Mouse (Mus musculus) limb, embryonic 13.5 days (tissue): ENCODE results near the gene Pla2g2d. TPM values are rescaled to one million over a fixed set of nuclear protein-coding genes. Genes with fewer than 3 reads are reported as not detected.

Experiments used
- ATAC-seq: fragments of 200-750 bp; cut with Nextera tagmentation; 2 replicates; pipeline ENCODE4 v1.8.0; 2017; ENCODE audit warnings: low read depth, moderate number of reproducible peaks, moderate TSS enrichment; ENCODE audit not compliant: low FRiP score
- H3K27ac ChIP-seq: fragments of 300-500 bp; sonication (generic); 2 replicates; pipeline ENCODE4 v1.5.1; 2015; ENCODE audit warnings: inconsistent platforms, mild to moderate bottlenecking, moderate library complexity
- H3K27me3 ChIP-seq: fragments of 300-500 bp; sonication (generic); 2 replicates; pipeline ENCODE4 v1.6.1; 2015; ENCODE audit warnings: mild to moderate bottlenecking, inconsistent platforms
- H3K36me3 ChIP-seq: fragments of 300-500 bp; sonication (generic); 2 replicates; pipeline ENCODE4 v1.6.1; 2015; ENCODE audit warnings: inconsistent platforms, mild to moderate bottlenecking, moderate library complexity
- H3K4me1 ChIP-seq: fragments of 300-500 bp; sonication (generic); 2 replicates; pipeline ENCODE4 v1.6.1; 2015; ENCODE audit warnings: inconsistent platforms
- H3K4me2 ChIP-seq: fragments of 300-500 bp; sonication (generic); replicated peaks from 2 replicates; pipeline ENCODE4 v1.6.1; 2015; ENCODE audit warnings: inconsistent platforms, mild to moderate bottlenecking, moderate library complexity
- H3K4me3 ChIP-seq: fragments of 300-500 bp; sonication (generic); 2 replicates; pipeline ENCODE4 v1.5.1; 2015; ENCODE audit warnings: moderate library complexity, mild to moderate bottlenecking, inconsistent platforms
- H3K9ac ChIP-seq: fragments of 300-500 bp; sonication (generic); 2 replicates; pipeline ENCODE4 v1.6.1; 2015; ENCODE audit warnings: mild to moderate bottlenecking, inconsistent platforms
- H3K9me3 ChIP-seq: fragments of 300-500 bp; sonication (generic); 2 replicates; pipeline ENCODE4 v1.6.1; 2016; ENCODE audit warnings: inconsistent platforms
- WGBS: fragments of 180-500 bp; shearing (Covaris S2); methylation state at CpG from one replicate; pipeline ENCODE4 v1.1.7; 2015; 5-methylcytosine and 5-hydroxymethylcytosine counted together
- polyA plus RNA-seq: library from polyadenylated mRNA; unstranded; fragments of >200 nt; fragmentation: Nextera tagmentation; extraction: Ambion mirVana; gene quantifications from 2 replicates; pipeline ENCODE4 v1.2.1, GENCODE M21; 2015

Pla2g2d gene
- 0.13 and 0.14 TPM in 2 replicates for polyA plus RNA-seq

GRCm38 (mm10) chr4:138775435-138775834, at the start of gene Pla2g2d:
Gene Pla2g2d, plus strand, starts transcription at chr4:138775735.
- H3K27me3 ChIP-seq: no peaks in the 10 kb centered on the region
- H3K36me3 ChIP-seq: no peaks in the 10 kb centered on the region
- H3K9me3 ChIP-seq: no peaks in the 10 kb centered on the region
- ATAC-seq: no peak
- no peak within 1 kb of the TSS for H3K27ac ChIP-seq
- H3K4me2 ChIP-seq: no peak within 1 kb of the TSS
- H3K9ac ChIP-seq: no peak within 1 kb of the TSS
- WGBS: 81% methylated on average over 6 of the region's 6 CpGs
- no peak within 1 kb of the TSS for H3K4me3 ChIP-seq
- H3K4me1 ChIP-seq: peaks cover 7% of the 10 kb centered on the region; the same call in 1 of the 2 replicates

- Histone ChIP-seq H3K36me3 (no peaks in the 10 kb centered on the region), H3K27me3 (no peaks in the 10 kb centered on the region), H3K9ac (peak overlapping the region; percentile 46), H3K4me1 (peaks cover 25% of the 10 kb centered on the region), H3K4me3 (no peak overlapping the region), H3K4me2 (peak overlapping the region; percentile 66; the same call in 1 of the 2 replicates), H3K9me3 (no peaks in the 10 kb centered on the region), H3K27ac (no peak overlapping the region)
- ATAC-seq: no peak
- 92% methylated on average over 5 of the region's 5 CpGs for WGBS
These were observed 49.8 kb upstream of the Pla2g2d start for GRCm38 (mm10) chr4:138725751-138726150.

GRCm38 (mm10) chr4:138729018-138729703, 46.4 kb upstream of the Pla2g2d start:
- no peaks in the 10 kb centered on the region for H3K36me3 ChIP-seq
- no peaks in the 10 kb centered on the region for H3K27me3 ChIP-seq
- no peaks in the 10 kb centered on the region; the same call in 1 of the 2 replicates for H3K9me3 ChIP-seq
- H3K9ac ChIP-seq: no peak overlapping the region
- no peak overlapping the region for H3K4me3 ChIP-seq
- H3K27ac ChIP-seq: no peak overlapping the region
- no peak for ATAC-seq
- 46% methylated on average over 9 of the region's 9 CpGs for WGBS
- no peak overlapping the region for H3K4me2 ChIP-seq
- peaks cover 16% of the 10 kb centered on the region for H3K4me1 ChIP-seq

GRCm38 (mm10) chr4:138734105-138734504, 41.4 kb upstream of the Pla2g2d start:
- no peak overlapping the region for H3K27ac ChIP-seq
- no peak overlapping the region for H3K9ac ChIP-seq
- no peak overlapping the region for H3K4me2 ChIP-seq
- no peaks in the 10 kb centered on the region for H3K36me3 ChIP-seq
- H3K4me3 ChIP-seq: no peak overlapping the region
- no peaks in the 10 kb centered on the region; the same call in 1 of the 2 replicates for H3K9me3 ChIP-seq
- peaks cover 16% of the 10 kb centered on the region for H3K4me1 ChIP-seq
- no peaks in the 10 kb centered on the region for H3K27me3 ChIP-seq
- WGBS: 51% methylated on average over 7 of the region's 7 CpGs
- no peak for ATAC-seq

GRCm38 (mm10) chr4:138734863-138735262, 40.7 kb upstream of the Pla2g2d start:
- Histone ChIP-seq H3K4me2 (no peak overlapping the region), H3K36me3 (no peaks in the 10 kb centered on the region), H3K4me1 (peaks cover 22% of the 10 kb centered on the region), H3K9ac (no peak overlapping the region), H3K27me3 (no peaks in the 10 kb centered on the region), H3K9me3 (no peaks in the 10 kb centered on the region; the same call in 1 of the 2 replicates), H3K27ac (no peak overlapping the region), H3K4me3 (no peak overlapping the region)
- no peak for ATAC-seq
- 91% methylated on average over 4 of the region's 4 CpGs for WGBS

GRCm38 (mm10) chr4:138737031-138737430, 38.5 kb upstream of the Pla2g2d start, which contains the start of gene Ubxn10:
Gene Ubxn10, minus strand, starts transcription at chr4:138737167.
- Histone ChIP-seq H3K4me1 (peaks cover 22% of the 10 kb centered on the region), H3K27me3 (no peaks in the 10 kb centered on the region), H3K9ac (no peak within 1 kb of the TSS), H3K4me2 (no peak within 1 kb of the TSS), H3K36me3 (no peaks in the 10 kb centered on the region), H3K9me3 (no peaks in the 10 kb centered on the region; the same call in 1 of the 2 replicates), H3K27ac (no peak within 1 kb of the TSS), H3K4me3 (no peak within 1 kb of the TSS)
- 71% methylated on average over 7 of the region's 7 CpGs for WGBS
- no peak for ATAC-seq

- Histone ChIP-seq H3K9ac (no peak overlapping the region), H3K27me3 (no peaks in the 10 kb centered on the region), H3K9me3 (no peaks in the 10 kb centered on the region), H3K36me3 (no peaks in the 10 kb centered on the region), H3K4me3 (no peak overlapping the region), H3K27ac (no peak overlapping the region), H3K4me1 (peaks cover 28% of the 10 kb centered on the region), H3K4me2 (no peak overlapping the region)
- no peak for ATAC-seq
- WGBS: 11% methylated on average over 7 of the region's 7 CpGs
These were observed 36.2 kb upstream of the Pla2g2d start for GRCm38 (mm10) chr4:138739136-138739851.

GRCm38 (mm10) chr4:138745884-138746283, 29.7 kb upstream of the Pla2g2d start:
- H3K4me3 ChIP-seq: no peak overlapping the region
- no peak overlapping the region for H3K9ac ChIP-seq
- H3K9me3 ChIP-seq: no peaks in the 10 kb centered on the region
- no peak overlapping the region for H3K4me2 ChIP-seq
- no peaks in the 10 kb centered on the region for H3K36me3 ChIP-seq
- 50% methylated on average over 4 of the region's 4 CpGs for WGBS
- peak; percentile 71 for ATAC-seq
- 0 out of 2 replicates have a peak, but pooled peaks cover 4% of the 10 kb centered on the region for H3K27me3 ChIP-seq
- peaks cover 13% of the 10 kb centered on the region for H3K4me1 ChIP-seq
- no peak overlapping the region for H3K27ac ChIP-seq

- 0 out of 2 replicates have a peak, but pooled peaks cover 4% of the 10 kb centered on the region for H3K27me3 ChIP-seq
- H3K27ac ChIP-seq: no peak overlapping the region
- H3K4me1 ChIP-seq: peaks cover 13% of the 10 kb centered on the region
- no peaks in the 10 kb centered on the region for H3K9me3 ChIP-seq
- no peak for ATAC-seq
- H3K36me3 ChIP-seq: no peaks in the 10 kb centered on the region
- no peak overlapping the region for H3K9ac ChIP-seq
- WGBS: 84% methylated on average over 9 of the region's 9 CpGs
- no peak overlapping the region for H3K4me2 ChIP-seq
- no peak overlapping the region for H3K4me3 ChIP-seq
These were observed 28.7 kb upstream of the Pla2g2d start for GRCm38 (mm10) chr4:138746866-138747265.

- Histone ChIP-seq H3K4me1 (peaks cover 13% of the 10 kb centered on the region), H3K27me3 (0 out of 2 replicates have a peak, but pooled peaks cover 4% of the 10 kb centered on the region), H3K27ac (no peak overlapping the region), H3K36me3 (no peaks in the 10 kb centered on the region), H3K9ac (no peak overlapping the region), H3K4me2 (no peak overlapping the region), H3K9me3 (no peaks in the 10 kb centered on the region), H3K4me3 (no peak overlapping the region)
- WGBS: 64% methylated on average over 10 of the region's 10 CpGs
- ATAC-seq: no peak
These were observed 27.7 kb upstream of the Pla2g2d start for GRCm38 (mm10) chr4:138747851-138748250.

GRCm38 (mm10) chr4:138748369-138749072, 27.0 kb upstream of the Pla2g2d start:
- no peak overlapping the region for H3K27ac ChIP-seq
- H3K9me3 ChIP-seq: no peaks in the 10 kb centered on the region
- no peaks in the 10 kb centered on the region for H3K36me3 ChIP-seq
- peaks cover 7% of the 10 kb centered on the region; the same call in 1 of the 2 replicates for H3K4me1 ChIP-seq
- H3K27me3 ChIP-seq: 0 out of 2 replicates have a peak, but pooled peaks cover 4% of the 10 kb centered on the region
- 55% methylated on average over 8 of the region's 8 CpGs for WGBS
- H3K4me3 ChIP-seq: no peak overlapping the region
- no peak for ATAC-seq
- no peak overlapping the region for H3K4me2 ChIP-seq
- H3K9ac ChIP-seq: no peak overlapping the region

- ATAC-seq: no peak
- H3K36me3 ChIP-seq: no peaks in the 10 kb centered on the region
- no peak overlapping the region for H3K9ac ChIP-seq
- no peaks in the 10 kb centered on the region for H3K9me3 ChIP-seq
- H3K4me1 ChIP-seq: peaks cover 9% of the 10 kb centered on the region
- H3K27me3 ChIP-seq: 0 out of 2 replicates have a peak, but pooled peaks cover 3% of the 10 kb centered on the region
- no peak overlapping the region for H3K4me2 ChIP-seq
- no peak overlapping the region for H3K27ac ChIP-seq
- no peak overlapping the region for H3K4me3 ChIP-seq
- WGBS: 93% methylated on average over 6 of the region's 6 CpGs
These were observed 22.9 kb upstream of the Pla2g2d start for GRCm38 (mm10) chr4:138752603-138753002.
